Mouse (Mus musculus): ENCODE measurements around the gene Cbs. TPM values are rescaled to one million over a fixed set of nuclear protein-coding genes. Genes with fewer than 3 reads are reported as not detected.

Gene Cbs
- polyA plus RNA-seq, 1 experiment from 2014 or later: 6.3 TPM

- no peak overlapping the region for H3K27ac ChIP-seq
Observed at GRCm38 (mm10) chr17:31639651-31640050, 2.6 kb upstream of the Cbs start.

GRCm38 (mm10) chr17:31637866-31638570, 980 bp upstream of the Cbs start:
- no peak for ATAC-seq
- no peaks in the 10 kb centered on the region for H3K9me3 ChIP-seq (replicated peaks)
- H3K36me3 ChIP-seq: no peaks in the 10 kb centered on the region
- no peak overlapping the region for H3K9ac ChIP-seq
- H3K27me3 ChIP-seq (replicated peaks): peaks cover 58% of the 10 kb centered on the region
- H3K27ac ChIP-seq: no peak overlapping the region
- 51% methylated on average over 9 of the region's 9 CpGs for WGBS (ENCODE audit: insufficient replicate concordance)
- H3K4me2 ChIP-seq: peak overlapping the region; percentile 75
- no peak overlapping the region for H3K4me3 ChIP-seq
- peaks cover 17% of the 10 kb centered on the region for H3K4me1 ChIP-seq

More at GRCm38 (mm10) chr17:31639651-31640050, 2.6 kb upstream of the Cbs start:
- H3K4me1 ChIP-seq: peaks cover 17% of the 10 kb centered on the region
- no peaks in the 10 kb centered on the region for H3K9me3 ChIP-seq (replicated peaks)
- peaks cover 52% of the 10 kb centered on the region for H3K27me3 ChIP-seq (replicated peaks)
- no peak overlapping the region for H3K4me2 ChIP-seq
- ATAC-seq: no peak
- H3K4me3 ChIP-seq: no peak overlapping the region
- WGBS (ENCODE audit: insufficient replicate concordance): 72% methylated on average over 4 of the region's 4 CpGs
- no peak overlapping the region for H3K9ac ChIP-seq
- H3K36me3 ChIP-seq: no peaks in the 10 kb centered on the region

- H3K4me1 ChIP-seq: peaks cover 17% of the 10 kb centered on the region
- 5% methylated on average over 45 of the region's 45 CpGs for WGBS (ENCODE audit: insufficient replicate concordance)
- peak overlapping the region; percentile 75 for H3K4me2 ChIP-seq
- no peaks in the 10 kb centered on the region for H3K9me3 ChIP-seq (replicated peaks)
- peak; percentile 37 for ATAC-seq
- peak overlapping the region; percentile 50 for H3K4me3 ChIP-seq
- H3K36me3 ChIP-seq: no peaks in the 10 kb centered on the region
- peaks cover 64% of the 10 kb centered on the region for H3K27me3 ChIP-seq (replicated peaks)
- no peak overlapping the region for H3K27ac ChIP-seq
- peak overlapping the region; percentile 13; the same call in 1 of the 2 replicates for H3K9ac ChIP-seq
Observed at GRCm38 (mm10) chr17:31636277-31636941, 629 bp downstream of the Cbs start.

- Histone ChIP-seq H3K4me3 (peak overlapping the region; percentile 50; the same call in 1 of the 2 replicates), H3K27ac (no peak overlapping the region), H3K4me1 (peaks cover 17% of the 10 kb centered on the region), H3K9me3 (replicated peaks) (no peaks in the 10 kb centered on the region), H3K36me3 (no peaks in the 10 kb centered on the region), H3K9ac (no peak overlapping the region), H3K27me3 (replicated peaks) (peaks cover 64% of the 10 kb centered on the region), H3K4me2 (peak overlapping the region; percentile 75)
- no peak for ATAC-seq
- WGBS (ENCODE audit: insufficient replicate concordance): 45% methylated on average over 11 of the region's 11 CpGs
Observed at GRCm38 (mm10) chr17:31635781-31636180, 1.3 kb downstream of the Cbs start.

- no peak for ATAC-seq
- Histone ChIP-seq H3K9me3 (replicated peaks) (no peaks in the 10 kb centered on the region), H3K27me3 (replicated peaks) (peaks cover 62% of the 10 kb centered on the region), H3K4me3 (no peak overlapping the region), H3K4me1 (peaks cover 17% of the 10 kb centered on the region), H3K9ac (no peak overlapping the region), H3K36me3 (no peaks in the 10 kb centered on the region), H3K27ac (no peak overlapping the region), H3K4me2 (no peak overlapping the region)
- WGBS (ENCODE audit: insufficient replicate concordance): 61% methylated on average over 5 of the region's 5 CpGs
Observed at GRCm38 (mm10) chr17:31634896-31635295, 2.1 kb downstream of the Cbs start.

GRCm38 (mm10) chr17:31633007-31633406, 4.0 kb downstream of the Cbs start:
- no peaks in the 10 kb centered on the region for H3K36me3 ChIP-seq
- H3K9ac ChIP-seq: no peak overlapping the region
- peaks cover 17% of the 10 kb centered on the region for H3K4me1 ChIP-seq
- no peak for ATAC-seq
- 70% methylated on average over 6 of the region's 6 CpGs for WGBS (ENCODE audit: insufficient replicate concordance)
- H3K27me3 ChIP-seq (replicated peaks): peaks cover 46% of the 10 kb centered on the region
- H3K9me3 ChIP-seq (replicated peaks): no peaks in the 10 kb centered on the region
- no peak overlapping the region for H3K4me2 ChIP-seq
- no peak overlapping the region for H3K27ac ChIP-seq
- no peak overlapping the region for H3K4me3 ChIP-seq

GRCm38 (mm10) chr17:31631081-31631800, 5.8 kb downstream of the Cbs start:
- Histone ChIP-seq H3K27ac (no peak overlapping the region), H3K27me3 (replicated peaks) (peaks cover 28% of the 10 kb centered on the region), H3K4me2 (no peak overlapping the region), H3K4me3 (no peak overlapping the region), H3K9ac (no peak overlapping the region), H3K4me1 (peaks cover 2% of the 10 kb centered on the region; the same call in 1 of the 2 replicates), H3K9me3 (replicated peaks) (no peaks in the 10 kb centered on the region), H3K36me3 (no peaks in the 10 kb centered on the region)
- 57% methylated on average over 10 of the region's 10 CpGs for WGBS (ENCODE audit: insufficient replicate concordance)
- no peak for ATAC-seq

- 74% methylated on average over 2 of the region's 2 CpGs for WGBS (ENCODE audit: insufficient replicate concordance)
- 0 out of 2 replicates have a peak, but pooled peaks cover 6% of the 10 kb centered on the region for H3K27me3 ChIP-seq (replicated peaks)
- no peak overlapping the region for H3K27ac ChIP-seq
- no peak overlapping the region for H3K4me3 ChIP-seq
- no peaks in the 10 kb centered on the region for H3K9me3 ChIP-seq (replicated peaks)
- no peak overlapping the region for H3K4me2 ChIP-seq
- no peak for ATAC-seq
- H3K36me3 ChIP-seq: no peaks in the 10 kb centered on the region
- no peak overlapping the region for H3K9ac ChIP-seq
- no peaks in the 10 kb centered on the region for H3K4me1 ChIP-seq
Observed at GRCm38 (mm10) chr17:31627961-31628360, 9.1 kb downstream of the Cbs start.

GRCm38 (mm10) chr17:31623101-31623500, 13.9 kb downstream of the Cbs start:
- H3K4me1 ChIP-seq: no peaks in the 10 kb centered on the region
- no peak for ATAC-seq
- H3K4me2 ChIP-seq: no peak overlapping the region
- no peak overlapping the region for H3K27ac ChIP-seq
- no peak overlapping the region for H3K9ac ChIP-seq
- H3K36me3 ChIP-seq: no peaks in the 10 kb centered on the region
- WGBS (ENCODE audit: insufficient replicate concordance): 72% methylated on average over 4 of the region's 4 CpGs
- no peak overlapping the region for H3K4me3 ChIP-seq
- no peaks in the 10 kb centered on the region for H3K9me3 ChIP-seq (replicated peaks)
- no peaks in the 10 kb centered on the region for H3K27me3 ChIP-seq (replicated peaks)

GRCm38 (mm10) chr17:31613086-31613755, 23.8 kb downstream of the Cbs start:
- H3K9me3 ChIP-seq (replicated peaks): no peaks in the 10 kb centered on the region
- no peak for ATAC-seq
- H3K4me3 ChIP-seq: no peak overlapping the region
- H3K27me3 ChIP-seq (replicated peaks): no peaks in the 10 kb centered on the region
- 40% methylated on average over 4 of the region's 4 CpGs for WGBS (ENCODE audit: insufficient replicate concordance)
- no peak overlapping the region for H3K9ac ChIP-seq
- no peak overlapping the region for H3K27ac ChIP-seq
- no peaks in the 10 kb centered on the region for H3K4me1 ChIP-seq
- no peaks in the 10 kb centered on the region for H3K36me3 ChIP-seq
- H3K4me2 ChIP-seq: no peak overlapping the region

- H3K4me3 ChIP-seq: no peak overlapping the region
- H3K27me3 ChIP-seq (replicated peaks): no peaks in the 10 kb centered on the region
- H3K4me1 ChIP-seq: no peaks in the 10 kb centered on the region
- H3K36me3 ChIP-seq: peaks cover 17% of the 10 kb centered on the region
- H3K9me3 ChIP-seq (replicated peaks): no peaks in the 10 kb centered on the region
- no peak for ATAC-seq
- no peak overlapping the region for H3K27ac ChIP-seq
- WGBS (ENCODE audit: insufficient replicate concordance): 77% methylated on average over 3 of the region's 3 CpGs
- H3K9ac ChIP-seq: no peak overlapping the region
- H3K4me2 ChIP-seq: no peak overlapping the region
Observed at GRCm38 (mm10) chr17:31609895-31610294, 27.1 kb downstream of the Cbs start.

Data from liver, embryonic 12.5 days (tissue).